Mouse (Mus musculus): ENCODE data around the gene Six3. TPM values are rescaled to one million over a fixed set of nuclear protein-coding genes. Genes with fewer than 3 reads are reported as not detected.

Gene Six3
- polyA plus RNA-seq (2015; fragmentation: Nextera tagmentation; extraction: Ambion mirVana): 18.0 and 21.7 TPM in 2 replicates

- H3K36me3 ChIP-seq: no peaks in the 10 kb centered on the region
- H3K4me1 ChIP-seq: peaks cover 30% of the 10 kb centered on the region
- H3K27ac ChIP-seq (replicated peaks): peak within 1 kb of the TSS; percentile 45
- peaks cover 97% of the 10 kb centered on the region for H3K27me3 ChIP-seq
- H3K4me2 ChIP-seq (replicated peaks): peak within 1 kb of the TSS; percentile 45
- H3K9me3 ChIP-seq: no peaks in the 10 kb centered on the region
- WGBS: under 1% methylated on average over 29 of the region's 30 CpGs
- peak within 1 kb of the TSS; percentile 36 for H3K4me3 ChIP-seq
- peak within 1 kb of the TSS; percentile 22; the same call in 1 of the 2 replicates for H3K9ac ChIP-seq (replicated peaks)
- ATAC-seq (replicated peaks): no peak
These were observed at the start of gene Six3 for GRCm38 (mm10) chr17:85613266-85613860. Gene Six3 (plus strand): TSS chr17:85613608.

- H3K27me3 ChIP-seq: 0 out of 2 replicates have a peak, but pooled peaks cover 3% of the 10 kb centered on the region
- no peak overlapping the region for H3K9ac ChIP-seq (replicated peaks)
- ATAC-seq (replicated peaks): no peak
- H3K27ac ChIP-seq (replicated peaks): no peak overlapping the region
- H3K4me2 ChIP-seq (replicated peaks): no peak overlapping the region
- H3K36me3 ChIP-seq: no peaks in the 10 kb centered on the region
- H3K4me3 ChIP-seq: no peak overlapping the region
- peaks cover 4% of the 10 kb centered on the region; the same call in 1 of the 2 replicates for H3K4me1 ChIP-seq
- 82% methylated on average over 7 of the region's 7 CpGs for WGBS
- H3K9me3 ChIP-seq: no peaks in the 10 kb centered on the region
These were observed 49.3 kb upstream of the Six3 start for GRCm38 (mm10) chr17:85564107-85564506.

- H3K27ac ChIP-seq (replicated peaks): no peak overlapping the region
- no peak overlapping the region for H3K4me3 ChIP-seq
- no peak overlapping the region for H3K4me2 ChIP-seq (replicated peaks)
- H3K27me3 ChIP-seq: no peaks in the 10 kb centered on the region
- H3K9me3 ChIP-seq: no peaks in the 10 kb centered on the region
- H3K36me3 ChIP-seq: no peaks in the 10 kb centered on the region
- ATAC-seq (replicated peaks): no peak
- WGBS: 84% methylated on average over 3 of the region's 3 CpGs
- no peak overlapping the region for H3K9ac ChIP-seq (replicated peaks)
- H3K4me1 ChIP-seq: 0 out of 2 replicates have a peak, but pooled peaks cover 2% of the 10 kb centered on the region
These were observed 39.4 kb upstream of the Six3 start for GRCm38 (mm10) chr17:85574023-85574422.

GRCm38 (mm10) chr17:85578290-85578689 lies 35.1 kb upstream of the Six3 start:
- no peak for ATAC-seq (replicated peaks)
- Histone ChIP-seq H3K27ac (replicated peaks) (no peak overlapping the region), H3K4me2 (replicated peaks) (no peak overlapping the region), H3K4me1 (no peaks in the 10 kb centered on the region), H3K9ac (replicated peaks) (no peak overlapping the region), H3K4me3 (no peak overlapping the region), H3K27me3 (no peaks in the 10 kb centered on the region), H3K36me3 (no peaks in the 10 kb centered on the region), H3K9me3 (no peaks in the 10 kb centered on the region)
- WGBS: 72% methylated on average over 5 of the region's 5 CpGs

- 93% methylated on average over 10 of the region's 10 CpGs for WGBS
- H3K4me1 ChIP-seq: no peaks in the 10 kb centered on the region
- no peak for ATAC-seq (replicated peaks)
These were observed 34.1 kb upstream of the Six3 start for GRCm38 (mm10) chr17:85579350-85579749.

GRCm38 (mm10) chr17:85580221-85580620 lies 33.2 kb upstream of the Six3 start:
- no peaks in the 10 kb centered on the region for H3K36me3 ChIP-seq
- WGBS: 77% methylated on average over 6 of the region's 6 CpGs
- ATAC-seq (replicated peaks): no peak
- H3K9me3 ChIP-seq: no peaks in the 10 kb centered on the region
- H3K27ac ChIP-seq (replicated peaks): no peak overlapping the region
- no peak overlapping the region for H3K4me2 ChIP-seq (replicated peaks)
- no peaks in the 10 kb centered on the region for H3K27me3 ChIP-seq
- H3K9ac ChIP-seq (replicated peaks): no peak overlapping the region
- no peaks in the 10 kb centered on the region for H3K4me1 ChIP-seq
- no peak overlapping the region for H3K4me3 ChIP-seq

More at GRCm38 (mm10) chr17:85579350-85579749, 34.1 kb upstream of the Six3 start:
- H3K9ac ChIP-seq (replicated peaks): no peak overlapping the region
- H3K27me3 ChIP-seq: no peaks in the 10 kb centered on the region
- H3K9me3 ChIP-seq: no peaks in the 10 kb centered on the region
- no peaks in the 10 kb centered on the region for H3K36me3 ChIP-seq
- H3K4me3 ChIP-seq: no peak overlapping the region
- no peak overlapping the region for H3K4me2 ChIP-seq (replicated peaks)
- H3K27ac ChIP-seq (replicated peaks): no peak overlapping the region

GRCm38 (mm10) chr17:85584170-85584569 lies 29.2 kb upstream of the Six3 start:
- no peak overlapping the region for H3K4me2 ChIP-seq (replicated peaks)
- 92% methylated on average over 4 of the region's 4 CpGs for WGBS
- no peaks in the 10 kb centered on the region for H3K27me3 ChIP-seq
- no peaks in the 10 kb centered on the region for H3K4me1 ChIP-seq
- no peaks in the 10 kb centered on the region for H3K36me3 ChIP-seq
- H3K4me3 ChIP-seq: no peak overlapping the region
- H3K27ac ChIP-seq (replicated peaks): no peak overlapping the region
- ATAC-seq (replicated peaks): no peak
- no peaks in the 10 kb centered on the region for H3K9me3 ChIP-seq
- no peak overlapping the region for H3K9ac ChIP-seq (replicated peaks)

GRCm38 (mm10) chr17:85584573-85584972 lies 28.8 kb upstream of the Six3 start:
- Histone ChIP-seq H3K27ac (replicated peaks) (no peak overlapping the region), H3K27me3 (no peaks in the 10 kb centered on the region), H3K4me1 (no peaks in the 10 kb centered on the region), H3K4me2 (replicated peaks) (no peak overlapping the region), H3K4me3 (no peak overlapping the region), H3K9ac (replicated peaks) (no peak overlapping the region), H3K36me3 (no peaks in the 10 kb centered on the region), H3K9me3 (no peaks in the 10 kb centered on the region)
- 54% methylated on average over 7 of the region's 7 CpGs for WGBS
- no peak for ATAC-seq (replicated peaks)

- Histone ChIP-seq H3K27me3 (no peaks in the 10 kb centered on the region), H3K4me2 (replicated peaks) (no peak overlapping the region), H3K9ac (replicated peaks) (no peak overlapping the region), H3K9me3 (no peaks in the 10 kb centered on the region), H3K4me1 (no peaks in the 10 kb centered on the region), H3K27ac (replicated peaks) (no peak overlapping the region), H3K36me3 (no peaks in the 10 kb centered on the region), H3K4me3 (no peak overlapping the region)
- ATAC-seq (replicated peaks): no peak
- WGBS: 92% methylated on average over 5 of the region's 5 CpGs
These were observed 27.6 kb upstream of the Six3 start for GRCm38 (mm10) chr17:85585779-85586178.

- H3K4me1 ChIP-seq: no peaks in the 10 kb centered on the region
- 0 out of 2 replicates have a peak, but pooled peaks have one; percentile 29 for ATAC-seq (replicated peaks)
- no peaks in the 10 kb centered on the region for H3K9me3 ChIP-seq
- peaks cover under 1% of the 10 kb centered on the region; the same call in 1 of the 2 replicates for H3K27me3 ChIP-seq
- no peak overlapping the region for H3K4me3 ChIP-seq
- H3K4me2 ChIP-seq (replicated peaks): no peak overlapping the region
- 33% methylated on average over 6 of the region's 6 CpGs for WGBS
- no peaks in the 10 kb centered on the region for H3K36me3 ChIP-seq
- no peak overlapping the region for H3K9ac ChIP-seq (replicated peaks)
- no peak overlapping the region for H3K27ac ChIP-seq (replicated peaks)
These were observed 21.4 kb upstream of the Six3 start for GRCm38 (mm10) chr17:85591976-85592375.

- H3K9me3 ChIP-seq: no peaks in the 10 kb centered on the region
- no peak overlapping the region for H3K4me2 ChIP-seq (replicated peaks)
- no peaks in the 10 kb centered on the region for H3K4me1 ChIP-seq
- H3K9ac ChIP-seq (replicated peaks): no peak overlapping the region
- no peaks in the 10 kb centered on the region for H3K36me3 ChIP-seq
- WGBS: 74% methylated on average over 10 of the region's 10 CpGs
- H3K4me3 ChIP-seq: no peak overlapping the region
- no peak overlapping the region for H3K27ac ChIP-seq (replicated peaks)
- H3K27me3 ChIP-seq: peaks cover 11% of the 10 kb centered on the region; the same call in 1 of the 2 replicates
- no peak for ATAC-seq (replicated peaks)
These were observed 17.6 kb upstream of the Six3 start for GRCm38 (mm10) chr17:85595853-85596252.

GRCm38 (mm10) chr17:85596341-85596890 lies 17.0 kb upstream of the Six3 start:
- no peaks in the 10 kb centered on the region for H3K36me3 ChIP-seq
- H3K4me2 ChIP-seq (replicated peaks): no peak overlapping the region
- H3K4me1 ChIP-seq: no peaks in the 10 kb centered on the region
- no peak overlapping the region for H3K9ac ChIP-seq (replicated peaks)
- 66% methylated on average over 6 of the region's 6 CpGs for WGBS
- ATAC-seq (replicated peaks): no peak
- no peaks in the 10 kb centered on the region for H3K9me3 ChIP-seq
- H3K27ac ChIP-seq (replicated peaks): no peak overlapping the region
- peaks cover 11% of the 10 kb centered on the region; the same call in 1 of the 2 replicates for H3K27me3 ChIP-seq
- no peak overlapping the region for H3K4me3 ChIP-seq

Data from forebrain, embryonic 15.5 days (tissue).